Mouse (Mus musculus) forebrain, postnatal 0 days (tissue): ENCODE measurements around the gene Stk19. TPM values are rescaled to one million over a fixed set of nuclear protein-coding genes. Genes with fewer than 3 reads are reported as not detected.
"Not testable (repeated sequence)": the region's sequence is repeated elsewhere in the genome, so short reads cannot be mapped to it uniquely, and the experiment has no call there.

Source experiments
- ATAC-seq: fragments of 200-750 bp; cut with Nextera tagmentation; 2 replicates; pipeline ENCODE4 v1.8.0; 2017; ENCODE audit warnings: mild to moderate bottlenecking, moderate library complexity
- DNase-seq: peaks from one replicate; pipeline ENCODE4 v3.0.0-alpha.2; 2015
- H3K27ac ChIP-seq: fragments of 300-500 bp; sonication (generic); 2 replicates; pipeline ENCODE4 v1.5.1; 2014; ENCODE audit warnings: low read depth, mild to moderate bottlenecking, antibody characterized with exemption, low read length, moderate library complexity, mixed read lengths
- H3K27me3 ChIP-seq: fragments of 300-500 bp; sonication (generic); 2 replicates; pipeline ENCODE4 v1.6.1; 2014; ENCODE audit warnings: mild to moderate bottlenecking, low read length, mixed read lengths; ENCODE audit not compliant: insufficient read depth
- H3K36me3 ChIP-seq: fragments of 300-500 bp; sonication (generic); 2 replicates; pipeline ENCODE4 v1.6.1; 2014; ENCODE audit warnings: mild to moderate bottlenecking, moderate library complexity; ENCODE audit not compliant: insufficient read depth
- H3K4me1 ChIP-seq: fragments of 300-500 bp; sonication (generic); 2 replicates; pipeline ENCODE4 v1.6.1; 2014; ENCODE audit warnings: antibody characterized with exemption; ENCODE audit not compliant: insufficient read depth
- H3K4me2 ChIP-seq: fragments of 300-500 bp; sonication (generic); 2 replicates; pipeline ENCODE4 v1.6.1; 2014; ENCODE audit warnings: low read depth, mild to moderate bottlenecking, moderate library complexity
- H3K4me3 ChIP-seq: fragments of 300-500 bp; sonication (generic); 2 replicates; pipeline ENCODE4 v1.5.1; 2014; ENCODE audit warnings: low read depth, low read length, mixed read lengths
- H3K9ac ChIP-seq: fragments of 300-500 bp; sonication (generic); 2 replicates; pipeline ENCODE4 v1.6.1; 2014; ENCODE audit warnings: mild to moderate bottlenecking
- H3K9me3 ChIP-seq: fragments of 300-500 bp; sonication (generic); 2 replicates; pipeline ENCODE4 v1.6.1; 2016; ENCODE audit warnings: low read length
- CTCF ChIP-seq: sonication (generic); IDR thresholded peaks from 2 replicates; pipeline ENCODE4 v1.5.1; 2016; ENCODE audit warnings: antibody characterized with exemption, control low read depth, low read depth
- WGBS: fragments of 180-500 bp; shearing (Covaris S2); extraction: QIAGEN DNeasy Blood & Tissue Kit; methylation state at CpG from one replicate; pipeline ENCODE4 v1.1.7; 2014; 5-methylcytosine and 5-hydroxymethylcytosine counted together
- polyA plus RNA-seq: library from polyadenylated mRNA; unstranded; fragments of >200 nt; fragmentation: Nextera tagmentation; extraction: Ambion mirVana; gene quantifications from 2 replicates; pipeline ENCODE4 v1.2.1, GENCODE M21; 2015
- total RNA-seq: library from RNA; depleted of rRNA; stranded (reverse); fragments of >200 nt; gene quantifications from 2 replicates; pipeline ENCODE4 v1.2.3, GENCODE M21; 2014

Gene Stk19
- total and polyA plus RNA-seq, 2 experiments from 2014 or later = 41.9 to 61.1 TPM

GRCm38 (mm10) chr17:34800781-34801305, 35.9 kb downstream of the Stk19 start:
- H3K9ac ChIP-seq, H3K4me1 ChIP-seq, H3K27me3 ChIP-seq, H3K36me3 ChIP-seq, DNase-seq, H3K9me3 ChIP-seq, ATAC-seq, H3K4me3 ChIP-seq, H3K4me2 ChIP-seq, H3K27ac ChIP-seq: not testable (repeated sequence)
- 94% methylated on average over 16 of the region's 16 CpGs for WGBS

DNA sequence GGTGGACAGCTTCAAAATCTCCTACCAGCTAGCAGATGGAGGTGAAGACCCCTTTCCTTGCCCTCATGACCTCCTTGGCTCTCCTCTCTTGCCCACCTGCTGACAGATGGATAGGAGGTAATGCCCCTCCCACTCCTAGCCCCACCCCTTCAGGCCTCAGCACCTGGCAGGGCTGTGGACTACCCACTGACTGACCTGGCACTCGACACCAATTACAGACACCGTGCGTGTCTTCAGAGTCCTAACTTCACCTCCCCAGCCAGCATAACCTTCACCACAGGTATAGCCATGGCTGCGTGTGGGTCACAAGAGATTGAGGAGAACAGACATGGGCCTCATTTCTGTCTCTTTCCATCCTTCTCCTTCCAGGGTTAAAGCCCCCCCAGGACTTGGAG, 37.2 kb downstream of the Stk19 start:
- TF ChIP-seq CTCF = no peak
- WGBS = 94% methylated on average over 4 of the region's 4 CpGs
- Histone ChIP-seq H3K4me2 (no peak overlapping the region), H3K36me3 (no peaks in the 10 kb centered on the region), H3K9me3 (no peaks in the 10 kb centered on the region), H3K4me3 (no peak overlapping the region), H3K27me3 (no peaks in the 10 kb centered on the region), H3K27ac (no peak overlapping the region), H3K4me1 (no peaks in the 10 kb centered on the region), H3K9ac (no peak overlapping the region)
- DNase-seq (no peak), ATAC-seq (no peak)

DNA sequence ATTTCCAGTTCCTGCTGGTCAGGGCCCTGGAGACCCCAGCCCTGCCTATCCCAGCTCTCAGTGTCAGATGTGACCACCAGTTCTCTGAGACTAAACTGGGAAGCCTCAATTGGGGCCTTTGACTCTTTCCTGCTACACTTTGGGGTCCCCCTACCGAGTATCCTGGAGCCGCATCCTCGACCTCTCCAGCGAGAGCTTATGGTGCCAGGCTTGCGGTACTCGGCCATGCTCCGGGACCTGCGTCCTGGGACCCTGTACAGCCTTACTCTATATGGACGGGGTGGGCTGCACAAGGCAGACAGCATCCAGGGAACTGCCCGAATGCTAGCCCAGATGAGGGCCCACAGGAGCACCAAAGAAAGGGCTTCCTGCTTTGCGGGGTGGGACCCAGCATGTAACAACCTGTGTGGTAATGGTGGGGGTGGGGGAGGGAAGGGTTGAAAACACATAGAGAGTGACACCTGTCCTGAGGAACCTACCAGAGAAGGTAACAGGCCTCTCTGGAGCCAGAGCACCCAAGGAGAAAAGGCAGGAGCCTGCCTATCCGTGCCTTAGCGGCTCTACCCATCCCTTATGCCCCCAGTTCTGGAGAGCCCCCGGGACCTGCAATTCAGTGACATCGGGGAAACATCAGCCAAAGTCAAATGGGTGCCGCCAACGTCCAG, 37.7 kb downstream of the Stk19 start:
- H3K4me2 ChIP-seq = no peak overlapping the region
- H3K36me3 ChIP-seq = no peaks in the 10 kb centered on the region
- no peak overlapping the region for H3K27ac ChIP-seq
- no peak overlapping the region for H3K9ac ChIP-seq
- no peaks in the 10 kb centered on the region for H3K9me3 ChIP-seq
- no peaks in the 10 kb centered on the region for H3K4me1 ChIP-seq
- WGBS = 92% methylated on average over 13 of the region's 17 CpGs
- no peaks in the 10 kb centered on the region for H3K27me3 ChIP-seq
- no peak for TF ChIP-seq CTCF
- no peak overlapping the region for H3K4me3 ChIP-seq
- ATAC-seq = no peak
- no peak for DNase-seq

DNA sequence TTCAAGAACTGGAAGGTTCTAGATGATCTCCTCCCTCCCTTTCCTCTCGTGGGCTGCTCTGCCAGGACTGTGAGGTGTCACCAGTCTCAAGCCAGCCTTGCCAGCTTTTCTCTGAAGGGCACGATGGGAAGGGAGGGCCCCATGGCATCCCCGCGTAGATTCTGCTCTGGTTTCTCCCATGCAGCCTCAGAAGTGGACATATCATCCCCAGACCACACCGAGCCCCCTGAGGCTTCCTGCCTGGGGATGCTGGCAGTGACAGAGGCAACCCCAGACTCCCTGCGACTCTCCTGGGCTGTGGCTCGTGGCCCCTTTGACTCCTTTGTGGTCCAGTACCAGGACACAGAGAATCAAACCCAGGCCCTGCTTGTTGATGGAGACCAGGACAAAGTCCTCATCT, 38.7 kb downstream of the Stk19 start:
- H3K4me1 ChIP-seq, H3K36me3 ChIP-seq, ATAC-seq, H3K9ac ChIP-seq, H3K27me3 ChIP-seq, H3K27ac ChIP-seq, H3K4me2 ChIP-seq, H3K9me3 ChIP-seq, DNase-seq, H3K4me3 ChIP-seq: not testable (repeated sequence)
- 82% methylated on average over 6 of the region's 7 CpGs for WGBS

- H3K9me3 ChIP-seq, ATAC-seq, DNase-seq: not testable (repeated sequence)
Observed at GRCm38 (mm10) chr17:34797211-34797995, 39.3 kb downstream of the Stk19 start.

GRCm38 (mm10) chr17:34796311-34797140, 40.2 kb downstream of the Stk19 start:
- TF ChIP-seq CTCF = no peak
- no peak overlapping the region for H3K4me3 ChIP-seq
- 81% methylated on average over 8 of the region's 8 CpGs for WGBS
- no peaks in the 10 kb centered on the region for H3K27me3 ChIP-seq
- no peak overlapping the region for H3K27ac ChIP-seq
- H3K4me1 ChIP-seq = no peaks in the 10 kb centered on the region
- H3K9me3 ChIP-seq = no peaks in the 10 kb centered on the region
- DNase-seq = no peak
- H3K36me3 ChIP-seq = no peaks in the 10 kb centered on the region
- no peak for ATAC-seq
- no peak overlapping the region for H3K4me2 ChIP-seq
- no peak overlapping the region for H3K9ac ChIP-seq

More at GRCm38 (mm10) chr17:34797211-34797995, 39.3 kb downstream of the Stk19 start:
- H3K9ac ChIP-seq, H3K27me3 ChIP-seq, H3K27ac ChIP-seq, H3K4me3 ChIP-seq, H3K4me1 ChIP-seq, H3K36me3 ChIP-seq, H3K4me2 ChIP-seq: not testable (repeated sequence)
- 86% methylated on average over 10 of the region's 10 CpGs for WGBS

GRCm38 (mm10) chr17:34795633-34796032, 41.1 kb downstream of the Stk19 start:
- Histone ChIP-seq H3K9me3 (no peaks in the 10 kb centered on the region), H3K36me3 (no peaks in the 10 kb centered on the region), H3K27me3 (no peaks in the 10 kb centered on the region), H3K4me1 (no peaks in the 10 kb centered on the region), H3K4me2 (no peak overlapping the region), H3K27ac (no peak overlapping the region), H3K9ac (no peak overlapping the region), H3K4me3 (no peak overlapping the region)
- ATAC-seq (no peak), DNase-seq (peak; percentile 21)
- 68% methylated on average over 9 of the region's 9 CpGs for WGBS
- peak; percentile 54 for TF ChIP-seq CTCF
